Mouse (Mus musculus) lung, postnatal 14 days (tissue): ENCODE measurements at regions not wholly inside any gene's neighbourhood (a gene's known extent, or its start where the extent isn't known, plus 50 kb on each side); places are given as distances from the start of the nearest gene placed in this dataset.
A peak's percentile ranks its signal among the peaks of the same experiment; 100 is the strongest.

Experiments used
- DNase-seq: peaks from one replicate; pipeline ENCODE4 v3.0.0; 2021

- DNase-seq: no peak
Measured at GRCm38 (mm10) chr2:63920997-63921396, 176.8 kb downstream of the Fign start.

GRCm38 (mm10) chr2:63920019-63920418, 177.8 kb downstream of the Fign start:
- no peak for DNase-seq

- no peak for DNase-seq
Measured at GRCm38 (mm10) chr2:63900644-63901043, 197.2 kb downstream of the Fign start.

GRCm38 (mm10) chr2:63878477-63878876, 219.4 kb downstream of the Fign start:
- DNase-seq: no peak

GRCm38 (mm10) chr2:63877387-63877786, 220.5 kb downstream of the Fign start:
- no peak for DNase-seq

- peak; percentile 6 for DNase-seq
Measured at GRCm38 (mm10) chr2:63876375-63876774, 221.5 kb downstream of the Fign start.

- no peak for DNase-seq
Measured at GRCm38 (mm10) chr2:63875101-63875500, 222.7 kb downstream of the Fign start.

DNA sequence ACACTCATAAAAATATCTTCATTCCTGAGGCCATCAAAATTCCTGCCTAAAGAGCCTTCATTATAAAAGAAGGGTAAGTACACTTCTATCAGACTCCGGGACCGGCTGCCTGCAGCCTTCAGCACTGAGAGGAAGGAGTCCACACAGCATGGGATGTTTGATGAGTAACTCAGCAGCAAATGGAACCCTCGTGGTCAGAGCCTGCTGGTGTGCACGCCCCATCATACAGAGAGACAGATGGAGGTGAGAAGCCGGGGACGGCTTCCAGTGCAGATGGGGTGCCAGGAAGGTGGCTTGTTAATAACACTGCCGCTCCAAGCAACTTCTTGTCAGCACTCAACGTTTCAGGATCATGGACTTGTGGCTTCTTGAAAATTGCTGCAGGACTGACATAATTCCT, 231.3 kb downstream of the Fign start:
- DNase-seq: no peak

GRCm38 (mm10) chr2:63861821-63862220, 236.0 kb downstream of the Fign start:
- DNase-seq: no peak

GRCm38 (mm10) chr2:63856462-63857054, 241.3 kb downstream of the Fign start:
- no peak for DNase-seq

DNA sequence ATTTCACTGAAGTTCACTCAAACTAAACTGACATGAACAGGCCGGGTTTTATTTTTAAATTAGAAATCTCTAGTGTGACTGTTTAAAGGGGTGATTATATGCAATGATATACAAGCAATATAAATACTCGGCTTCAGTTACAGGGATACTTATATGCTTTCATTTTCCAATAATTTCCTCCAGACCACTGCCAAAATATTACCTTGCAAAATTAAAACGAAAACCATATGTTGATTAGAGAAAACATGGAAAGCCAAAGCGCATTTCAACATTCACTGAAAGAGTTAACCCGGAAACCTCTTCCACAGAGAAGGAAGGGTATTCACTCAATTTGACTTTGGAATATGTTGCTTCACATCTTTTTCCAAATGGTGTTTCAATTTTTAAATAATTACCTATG, 242.4 kb downstream of the Fign start:
- DNase-seq: no peak

GRCm38 (mm10) chr2:63854198-63854875, 243.5 kb downstream of the Fign start:
- no peak for DNase-seq

DNA sequence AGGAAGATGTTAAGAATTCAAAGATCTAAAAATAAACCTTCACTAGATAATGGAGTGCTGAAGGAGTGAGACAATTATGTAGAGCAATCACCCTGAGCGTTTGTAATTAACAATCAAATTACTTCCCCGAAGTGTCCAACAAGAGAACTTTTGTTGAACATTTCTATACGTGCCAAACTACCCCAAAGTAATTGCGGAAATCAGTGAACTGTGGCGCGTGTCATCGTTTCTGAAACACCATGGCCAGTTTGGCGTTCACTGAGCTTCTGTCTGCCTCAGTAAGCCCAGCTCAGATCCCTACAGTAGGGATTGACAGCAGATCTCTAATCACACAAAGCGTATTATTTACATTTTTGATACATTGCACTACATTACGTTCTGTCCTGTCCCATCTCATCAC, 244.6 kb downstream of the Fign start:
- DNase-seq: no peak

GRCm38 (mm10) chr2:63852287-63852686, 245.6 kb downstream of the Fign start:
- no peak for DNase-seq

DNA sequence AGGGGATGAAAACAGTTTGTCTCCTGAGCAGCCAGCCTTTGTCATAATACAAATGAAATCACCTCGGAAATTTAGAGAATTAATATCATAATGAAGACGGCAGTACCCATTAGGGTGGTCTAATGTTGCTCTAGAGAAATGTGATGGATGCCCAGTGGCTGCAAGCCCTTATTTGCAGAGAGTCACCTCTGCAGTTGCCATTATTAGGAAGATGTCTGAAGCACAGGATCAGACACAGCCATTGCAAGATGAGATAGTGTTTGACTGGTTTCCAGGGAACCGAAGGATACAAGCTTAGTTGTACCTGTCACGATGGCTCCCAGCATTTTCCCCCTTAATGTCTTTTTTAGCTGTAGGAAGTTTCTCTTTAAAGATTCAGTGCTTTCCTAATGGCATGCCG, 247.8 kb downstream of the Fign start:
- DNase-seq: no peak

DNA sequence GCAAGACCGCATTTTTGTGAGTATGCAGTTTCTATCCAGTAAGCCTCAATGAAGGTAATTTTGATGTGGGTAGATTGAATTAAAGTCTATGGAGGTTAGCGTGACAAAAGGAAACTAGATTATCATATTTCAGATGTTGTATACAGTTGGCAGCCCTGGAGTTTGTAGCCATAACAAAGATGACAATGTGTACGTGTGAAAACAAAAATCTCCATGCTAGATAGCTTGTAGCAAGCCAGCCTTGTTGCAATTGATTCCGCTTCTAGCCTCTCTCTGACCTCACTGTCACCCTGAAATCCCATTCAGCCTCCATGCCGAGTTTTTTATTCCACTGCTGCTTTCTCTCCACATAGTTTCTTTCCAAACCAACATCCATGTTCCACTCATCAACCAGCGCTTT, 248.4 kb downstream of the Fign start:
- DNase-seq: no peak

DNA sequence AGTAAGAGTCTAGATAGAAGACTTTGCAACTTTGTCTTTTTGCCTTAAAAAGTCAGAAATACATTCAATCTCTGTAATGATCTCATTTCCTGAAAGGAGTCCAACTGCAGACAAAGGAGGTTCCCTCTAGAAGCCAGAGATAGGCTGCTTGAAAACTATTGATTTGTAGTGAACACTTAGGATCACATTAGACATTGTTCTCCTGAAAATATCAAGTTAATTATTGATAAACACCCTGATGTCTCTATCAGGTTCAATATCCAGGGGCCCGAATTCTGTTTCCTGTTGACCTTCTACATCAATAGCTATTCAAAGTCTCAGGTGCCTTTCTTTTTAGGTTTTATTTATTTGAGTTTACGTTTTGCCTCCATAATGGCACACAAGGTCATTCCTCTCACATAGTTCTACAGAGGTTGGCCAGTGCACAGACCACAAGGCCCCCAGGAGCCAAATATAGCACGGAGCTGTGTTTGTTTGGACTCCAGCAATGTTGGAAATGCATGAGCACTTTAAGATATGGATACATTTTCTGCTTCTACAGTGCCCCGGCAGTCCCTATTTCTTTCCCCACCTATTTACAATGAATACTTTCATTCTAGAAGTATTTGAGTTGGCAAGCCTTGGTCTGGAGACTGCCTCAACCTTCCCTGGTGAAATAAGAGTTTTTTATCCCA, 265.7 kb downstream of the Fign start:
- DNase-seq: no peak

DNA sequence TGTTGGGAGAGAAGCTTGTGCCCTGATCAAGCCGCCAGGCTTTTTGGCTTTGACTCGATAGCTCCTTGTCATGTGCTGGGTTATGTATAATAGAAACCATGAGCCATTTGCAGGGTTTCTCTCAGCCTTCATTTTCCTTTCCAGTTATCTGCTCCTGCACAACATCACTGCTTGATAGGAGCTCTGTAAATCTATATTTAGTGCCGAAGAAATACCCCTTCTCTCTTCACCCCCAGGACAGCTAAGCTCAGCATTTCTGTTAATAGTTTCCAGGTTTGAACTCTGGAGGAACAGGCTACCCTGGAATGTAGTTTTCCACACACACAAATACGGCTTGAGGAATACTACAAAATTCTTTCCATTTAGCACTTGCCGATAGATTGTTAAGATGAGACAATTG, 267.4 kb downstream of the Fign start:
- DNase-seq: no peak

DNA sequence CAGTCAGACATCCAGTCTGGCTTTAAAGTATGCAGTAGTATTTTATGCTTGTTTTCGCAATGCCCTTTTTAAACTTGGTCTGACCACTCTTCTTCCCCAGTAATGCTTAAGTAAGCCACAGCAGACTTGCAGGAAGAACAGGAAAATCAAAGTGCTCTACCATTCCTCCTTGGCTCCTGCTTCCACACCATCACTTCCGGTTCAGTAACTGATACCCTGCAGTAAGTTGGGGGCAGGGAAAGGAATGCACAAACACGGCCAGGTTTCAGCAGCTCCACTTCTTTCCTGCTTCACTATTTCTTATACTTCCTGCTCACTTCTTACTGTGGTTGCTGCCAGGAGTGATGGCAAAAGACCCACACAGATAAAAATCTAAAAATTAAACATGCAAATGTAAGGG, 269.2 kb downstream of the Fign start:
- DNase-seq: no peak

GRCm38 (mm10) chr2:63819440-63819839, 278.4 kb downstream of the Fign start:
- DNase-seq: no peak
